Mouse (Mus musculus) heart, postnatal 36 days (tissue): ENCODE measurements around the gene Tcte1. TPM values are rescaled to one million over a fixed set of nuclear protein-coding genes. Genes with fewer than 3 reads are reported as not detected.

Source experiments
- DNase-seq, 2 experiments: peaks; one replicate each; pipeline ENCODE4 v3.0.0; 2021 to 2022
- intact Hi-C: fragments of 180-260 bp; cut with DNase I; formaldehyde crosslinking; loops from one replicate; pipeline ENCODE4 v1.15.1; 2025
- total RNA-seq, 2 experiments: library from RNA; stranded (reverse); gene quantifications; 2 replicates each; pipeline ENCODE4 v1.2.3; 2021

Tcte1 gene
- total RNA-seq, 2 experiments from 2014 or later: not detected

- intact Hi-C loops: loop anchor here (10.0 kb wide), 1 partner anchor 602 kb away; the partner anchor contains the start of gene Gtpbp2
- DNase-seq: no peak
These were observed 40.0 kb downstream of the Tcte1 start for GRCm38 (mm10) chr17:45563216-45563615.

DNA sequence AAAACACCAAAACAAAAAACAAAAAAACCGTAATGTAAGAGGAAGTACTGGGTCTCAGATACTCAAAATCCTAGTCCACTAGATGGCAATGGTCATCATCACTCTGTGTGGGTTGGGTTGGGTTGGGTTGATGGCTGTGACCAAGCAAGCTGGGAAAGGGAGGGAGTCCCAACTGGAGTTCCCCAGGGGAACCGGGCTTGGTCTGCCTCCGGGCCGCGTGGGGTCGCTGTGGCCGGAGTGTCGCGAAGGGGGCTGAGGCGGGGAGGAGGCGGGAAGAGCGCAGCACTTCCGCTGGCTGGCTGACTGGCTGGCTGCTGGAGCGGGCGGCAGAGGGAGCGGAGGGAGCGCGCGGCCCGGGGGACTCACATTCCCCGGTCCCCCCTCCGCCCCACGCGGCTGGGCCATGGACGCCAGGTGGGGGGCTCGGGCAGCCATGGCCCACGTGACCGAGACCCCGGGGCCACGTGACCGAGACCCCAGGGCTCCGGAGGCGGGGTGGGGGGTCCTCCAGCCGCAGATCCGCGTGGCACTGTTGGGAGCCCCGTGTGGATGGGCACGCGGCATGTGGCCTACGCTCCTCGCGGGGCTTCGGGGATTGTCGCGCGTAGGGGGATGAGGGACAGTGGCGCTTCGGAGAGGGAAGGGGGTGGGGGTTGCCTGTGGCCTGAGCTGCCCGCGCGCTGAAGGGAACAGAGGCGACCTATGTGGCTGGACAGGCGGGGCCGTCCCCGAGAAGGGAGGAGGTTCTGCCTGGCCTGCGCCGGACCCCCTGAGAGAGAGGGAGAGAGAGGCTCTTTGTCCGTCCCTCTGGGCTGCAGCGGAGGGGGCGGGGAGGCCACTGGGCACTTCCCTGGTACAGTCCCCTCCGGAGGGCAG is 40.7 kb downstream of the Tcte1 start, which contains the start of gene Slc35b2:
Gene Slc35b2 (plus strand): TSS at position 220 of the 876 bp plus-strand sequence.
- intact Hi-C loops: loop anchor here (10.0 kb wide), 1 partner anchor 601 kb away; the partner anchor contains the start of gene Gtpbp2
- peak; percentile 94 to 96 for DNase-seq

- intact Hi-C loops: loop anchor here (10.0 kb wide), 1 partner anchor 600 kb away; the partner anchor contains the start of gene Gtpbp2
- no peak for DNase-seq
These were observed 41.4 kb downstream of the Tcte1 start for GRCm38 (mm10) chr17:45564531-45565084.

- intact Hi-C loops: loop anchor here (10.0 kb wide), 1 partner anchor 600 kb away; the partner anchor contains the start of gene Gtpbp2
- no peak for DNase-seq
These were observed 41.9 kb downstream of the Tcte1 start for GRCm38 (mm10) chr17:45565103-45565502.

DNA sequence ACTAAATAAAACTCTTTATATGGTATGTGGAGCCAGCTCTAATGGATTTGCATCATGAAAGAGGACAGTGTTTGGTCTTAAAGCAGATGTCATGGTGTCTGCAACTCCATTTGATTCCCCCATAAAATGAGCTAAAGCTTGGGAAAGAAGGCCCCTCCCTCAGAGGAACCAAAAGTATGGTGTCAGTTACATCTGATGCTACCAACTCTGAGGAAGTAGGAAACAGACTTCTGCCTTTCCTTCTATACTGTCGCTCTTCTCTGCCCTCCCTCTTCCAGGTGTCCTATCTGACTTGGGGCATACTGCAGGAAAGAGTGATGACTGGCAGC is 42.8 kb downstream of the Tcte1 start:
- intact Hi-C loops: loop anchor here (10.0 kb wide), 1 partner anchor 599 kb away; the partner anchor contains the start of gene Gtpbp2
- DNase-seq: no peak

- DNase-seq: no peak
- intact Hi-C loops: loop anchor here (10.0 kb wide), 1 partner anchor 598 kb away; the partner anchor contains the start of gene Gtpbp2
These were observed 43.3 kb downstream of the Tcte1 start for GRCm38 (mm10) chr17:45566360-45567161.

DNA sequence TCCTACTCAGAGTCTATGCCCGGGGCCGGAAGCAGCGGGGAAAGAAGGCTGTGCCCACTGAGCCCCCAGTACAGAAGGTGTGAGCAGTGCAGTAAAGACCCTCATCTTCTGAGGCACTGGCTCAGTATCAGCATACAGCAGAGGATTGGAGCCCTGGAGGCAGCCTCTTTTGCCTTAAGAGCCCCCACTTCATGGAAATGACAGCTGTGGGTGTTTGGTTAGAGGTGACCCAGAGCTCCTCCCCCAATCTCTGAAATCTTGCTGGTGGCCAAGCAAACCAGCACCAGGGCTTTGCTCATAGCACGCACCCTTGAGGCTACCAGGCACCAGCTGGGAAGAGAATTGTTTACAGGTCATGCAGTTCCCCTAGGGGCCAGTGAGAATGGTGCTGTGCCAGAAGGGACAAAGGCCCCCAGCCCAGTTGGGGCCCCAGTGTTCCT is 43.9 kb downstream of the Tcte1 start:
- DNase-seq: no peak
- intact Hi-C loops: loop anchor here (10.0 kb wide), 1 partner anchor 598 kb away; the partner anchor contains the start of gene Gtpbp2

DNA sequence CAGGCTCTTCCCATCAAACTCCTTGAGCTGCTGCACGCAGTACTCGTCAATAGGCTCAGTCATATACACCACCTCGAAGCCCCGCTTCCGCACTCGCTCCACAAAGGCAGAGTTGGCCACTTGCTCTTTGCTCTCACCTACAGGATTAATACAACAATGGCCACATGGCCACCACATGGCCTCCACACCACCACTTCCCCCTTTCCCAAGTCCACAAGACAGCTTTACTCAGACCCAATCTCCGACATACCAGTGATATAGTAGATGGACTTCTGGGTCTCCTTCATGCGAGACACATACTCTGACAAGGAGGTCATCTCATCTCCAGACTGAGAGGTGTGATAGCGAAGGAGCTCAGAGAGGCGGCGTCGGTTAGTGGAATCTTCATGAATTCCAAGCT is 45.8 kb downstream of the Tcte1 start:
- DNase-seq: no peak
- intact Hi-C loops: loop anchor here (10.0 kb wide), 1 partner anchor 596 kb away; the partner anchor contains the start of gene Gtpbp2

DNA sequence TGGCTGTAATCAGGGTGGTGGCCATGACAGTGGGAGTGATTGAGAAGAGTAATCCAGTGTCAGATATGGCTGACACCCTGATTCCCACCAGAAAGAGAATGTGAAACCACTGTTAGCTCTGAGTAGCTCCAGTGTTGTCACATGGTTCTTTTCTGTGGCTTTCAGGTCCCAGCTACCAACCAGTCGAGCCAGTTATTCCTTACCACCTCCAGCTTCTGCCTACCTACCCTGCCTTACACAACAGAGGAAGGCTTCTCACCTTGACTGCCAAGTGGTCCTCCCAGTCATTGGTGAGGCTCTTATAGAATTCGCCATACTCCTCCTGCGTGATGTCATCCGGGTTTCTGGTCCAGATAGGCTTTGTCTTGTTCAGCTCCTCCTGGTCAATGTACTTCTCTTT is 46.8 kb downstream of the Tcte1 start:
- DNase-seq: no peak
- intact Hi-C loops: loop anchor here (5.0 to 10.0 kb wide), 2 partner anchors 595 to 632 kb away; partner anchors contain the start of genes Gtpbp2, Polh and Xpo5

GRCm38 (mm10) chr17:45572103-45573086 is 49.2 kb downstream of the Tcte1 start:
- intact Hi-C loops: loop anchor here (5.0 kb wide), 1 partner anchor 630 kb away; the partner anchor contains the start of genes Polh and Xpo5
- DNase-seq: peak; percentile 80 to 83

GRCm38 (mm10) chr17:45573087-45573779 is 50.0 kb downstream of the Tcte1 start, which contains the start of gene Hsp90ab1:
Gene Hsp90ab1, minus strand, starts transcription at chr17:45573271.
- DNase-seq: peak; percentile 99
- intact Hi-C loops: loop anchor here (5.0 kb wide), 1 partner anchor 629 kb away; the partner anchor contains the start of genes Polh and Xpo5

DNA sequence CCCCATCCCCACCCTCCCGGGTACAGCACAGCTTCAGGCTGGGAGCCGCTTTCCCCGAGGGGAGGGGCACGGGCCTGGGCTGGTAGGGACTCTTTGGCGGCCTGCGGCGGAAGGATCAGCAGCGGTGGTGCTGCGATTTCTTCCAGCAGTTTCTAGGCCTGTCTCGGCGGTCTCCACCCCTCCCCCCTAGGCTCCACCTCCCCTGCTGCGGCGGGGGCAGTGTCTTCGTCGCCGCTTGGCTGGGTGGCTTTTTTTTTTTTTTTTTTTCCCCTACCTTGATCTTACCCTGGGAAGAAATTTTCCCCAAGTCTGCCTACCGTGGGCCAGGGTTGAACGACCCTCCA is 50.5 kb downstream of the Tcte1 start:
- peak; percentile 97 to 98 for DNase-seq
- intact Hi-C loops: loop anchor here (5.0 kb wide), 1 partner anchor 629 kb away; the partner anchor contains the start of genes Polh and Xpo5

- intact Hi-C loops: loop anchor here (5.0 kb wide), 1 partner anchor 628 kb away; the partner anchor contains the start of genes Polh and Xpo5
- peak; percentile 71 to 83 for DNase-seq
These were observed 51.0 kb downstream of the Tcte1 start for GRCm38 (mm10) chr17:45574129-45574761.

DNA sequence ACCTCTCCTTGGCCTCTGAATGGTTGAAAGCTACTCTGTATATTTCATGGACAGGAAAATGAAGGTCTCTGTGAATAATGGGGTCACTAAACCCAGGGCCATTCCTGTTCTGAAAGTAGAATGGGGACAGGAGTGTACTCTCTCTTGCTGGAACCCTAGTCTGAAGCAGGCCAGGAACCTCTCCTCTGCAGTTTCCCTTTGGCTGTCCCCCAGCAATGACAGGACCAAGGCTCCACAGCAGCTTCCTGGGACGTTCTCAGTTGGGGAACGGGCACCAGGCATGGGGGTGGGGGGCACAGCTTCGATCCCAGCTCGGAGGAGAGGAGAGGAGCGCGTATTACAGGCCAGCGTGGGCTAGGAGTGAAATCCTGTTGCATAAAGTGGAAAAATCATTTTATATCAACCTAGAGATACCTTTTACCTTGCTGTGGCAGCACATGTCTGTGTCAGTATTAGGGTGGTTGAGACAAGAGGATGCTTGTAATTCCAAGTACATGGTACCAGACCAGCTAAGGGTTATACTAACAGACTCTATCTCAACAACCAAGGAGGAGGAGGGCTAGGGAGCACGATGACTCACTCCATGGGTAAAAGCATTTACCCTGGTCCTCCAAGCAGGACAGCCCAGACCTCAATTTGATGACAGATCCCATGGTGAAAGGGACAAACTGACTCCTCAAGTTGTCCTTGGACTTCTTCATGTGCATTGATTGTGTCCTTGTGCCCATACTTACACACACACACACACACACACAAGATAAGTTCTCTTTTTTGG is 52.1 kb downstream of the Tcte1 start:
- no peak for DNase-seq
- intact Hi-C loops: no loop called here

DNA sequence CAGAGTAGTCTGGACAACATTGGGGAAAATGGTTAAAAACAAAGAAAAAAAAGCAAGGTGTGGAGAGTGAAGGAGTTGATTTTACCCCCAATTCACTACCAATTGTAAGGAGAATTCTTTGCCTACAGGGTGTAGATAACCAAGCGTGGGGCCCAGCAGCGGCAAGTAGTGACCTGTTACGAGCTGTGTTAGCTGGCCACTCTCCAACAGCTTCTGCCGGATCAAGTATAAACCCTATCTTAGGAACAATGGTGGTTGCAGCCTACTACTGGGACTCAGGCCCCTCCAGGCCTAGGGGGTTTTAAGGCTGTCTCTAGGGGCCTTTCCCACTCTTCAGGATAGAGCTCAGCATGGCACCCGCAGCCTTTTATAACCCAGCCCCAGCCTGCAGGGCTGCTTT is 55.0 kb downstream of the Tcte1 start:
- DNase-seq: no peak
- intact Hi-C loops: no loop called here

DNA sequence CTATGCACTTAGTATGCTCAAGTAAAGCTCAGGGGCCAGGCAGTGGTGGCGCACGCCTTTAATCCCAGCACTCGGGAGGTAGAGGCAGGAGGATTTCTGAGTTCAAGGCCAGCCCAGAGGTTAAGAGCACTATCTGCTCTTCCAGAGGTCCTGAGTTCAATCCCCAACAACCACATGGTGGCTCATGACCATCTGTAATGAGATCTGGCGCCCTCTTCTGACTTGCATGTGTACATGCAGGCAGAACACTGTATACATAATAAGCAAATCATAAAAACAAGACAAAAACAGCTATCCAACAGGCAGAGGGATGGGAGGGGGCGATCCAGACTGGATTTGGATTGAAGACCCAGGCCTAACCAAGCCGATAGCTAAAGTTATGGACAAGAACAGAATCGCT is 55.6 kb downstream of the Tcte1 start:
- no peak for DNase-seq
- intact Hi-C loops: no loop called here

GRCm38 (mm10) chr17:45579554-45579953 is 56.3 kb downstream of the Tcte1 start:
- DNase-seq: no peak
- intact Hi-C loops: no loop called here
